20 mouse cellular contexts compared by ENCODE assay signal in the genomic region with DNA sequence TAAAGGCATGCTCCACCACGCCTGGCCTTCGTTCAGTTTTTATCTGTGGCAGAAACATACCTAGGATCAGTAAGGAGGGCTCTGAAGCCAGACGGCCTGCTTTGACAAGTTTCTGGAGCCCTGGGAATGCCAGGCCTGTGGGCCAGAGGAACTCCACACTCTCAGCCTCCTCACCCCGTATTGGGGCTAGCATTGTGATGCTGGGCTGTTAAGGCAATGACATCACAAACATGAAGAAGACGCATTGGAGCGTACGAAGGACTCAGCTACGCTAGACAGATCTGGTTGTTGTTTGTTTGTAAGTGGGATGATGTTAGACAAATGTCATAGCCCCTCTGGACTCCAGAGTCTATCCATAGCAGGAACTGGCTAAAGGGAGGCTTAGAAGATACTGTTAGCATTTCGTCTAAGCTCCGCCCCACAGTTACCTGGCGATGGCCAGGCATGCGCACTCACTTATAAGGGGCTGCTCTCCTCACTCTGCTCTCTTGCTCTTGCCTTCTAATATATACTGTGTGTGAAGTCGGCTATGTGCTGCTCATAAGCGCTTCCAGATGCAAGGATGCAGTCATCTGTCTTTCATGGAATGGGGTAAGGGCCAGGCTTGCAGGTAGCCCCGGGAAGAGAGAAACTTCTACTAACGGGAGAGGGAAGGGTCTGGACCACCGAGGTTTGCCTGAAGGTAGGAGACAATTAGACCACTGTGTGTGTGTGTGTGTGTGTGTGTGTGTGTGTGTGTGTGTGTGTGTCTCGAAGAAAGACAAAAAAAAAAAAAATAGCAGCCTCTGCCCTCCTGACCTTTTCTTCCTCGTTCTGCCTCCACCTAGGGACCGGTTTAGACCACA. TPM values are rescaled to one million over a fixed set of nuclear protein-coding genes. Genes with fewer than 3 reads are reported as not detected.
A peak's percentile ranks its signal among the peaks of the same experiment; 100 is the strongest.
DNase-seq lines count a peak whose midpoint lies in the region; ATAC-seq and TF ChIP-seq lines count a peak whose summit lies in the region.
"Had no signal": no experiment of that assay in that cellular context is flagged by ENCODE, and none has a peak within 500 bp of the region (broad histone marks: within the 10 kb centered on the region; RNA-seq: fewer than 3 reads in every experiment).

No protein-coding gene starts in this region.

- no peak overlapping the region for H3K4me3 ChIP-seq in lung, embryonic 15.5 days
- no peak overlapping the region for H3K4me3 ChIP-seq in ES-E14 (ENCODE audit: insufficient read depth in 1 of 2, low read depth in 1 of 2, low read length in 2 of 2, poor library complexity in 1 of 2, severe bottlenecking in 1 of 2)
- H3K4me3 ChIP-seq in embryonic facial prominence, embryonic 10.5 days: peak overlapping the region; percentile 17; the same call in 1 of the 2 replicates
- H3K4me3 ChIP-seq in limb, embryonic 12.5 days (replicated peaks): no peak overlapping the region
- H3K4me3 ChIP-seq: gastrocnemius, adult 2 months; heart, embryonic 13.5 days; left cerebral cortex, adult 2 months; midbrain, embryonic 15.5 days had no signal

- no peaks in the 10 kb centered on the region for H3K27me3 ChIP-seq in lung, embryonic 15.5 days
- H3K27me3 ChIP-seq in embryonic facial prominence, embryonic 10.5 days (replicated peaks; ENCODE audit: low read depth, poor library complexity, severe bottlenecking): no peaks in the 10 kb centered on the region
- H3K27me3 ChIP-seq in limb, embryonic 12.5 days: no peaks in the 10 kb centered on the region
- H3K27me3 ChIP-seq: heart, embryonic 13.5 days; midbrain, embryonic 15.5 days had no signal

- WGBS in lung, embryonic 15.5 days: 55% methylated on average over 19 of the region's 20 CpGs
- WGBS in embryonic facial prominence, embryonic 10.5 days: 48% methylated on average over 20 of the region's 20 CpGs
- WGBS in limb, embryonic 12.5 days: 47% methylated on average over 19 of the region's 20 CpGs

- 0 out of 2 replicates have a peak, but pooled peaks cover 7% of the 10 kb centered on the region for H3K4me1 ChIP-seq in lung, embryonic 15.5 days
- H3K4me1 ChIP-seq in ES-E14 (ENCODE audit: control insufficient read depth in 2 of 2, insufficient read depth in 2 of 2, low read length in 2 of 2, poor library complexity in 1 of 2): peaks cover 5 to 14% of the 10 kb centered on the region in 2 experiments; a peak in 3 of 4 replicates
- H3K4me1 ChIP-seq in embryonic facial prominence, embryonic 10.5 days: peaks cover 55% of the 10 kb centered on the region
- H3K4me1 ChIP-seq in limb, embryonic 12.5 days (replicated peaks): peaks cover 27% of the 10 kb centered on the region
- H3K4me1 ChIP-seq: heart, embryonic 13.5 days had no signal

- no peaks in the 10 kb centered on the region for H3K9me3 ChIP-seq in lung, embryonic 15.5 days
- no peaks in the 10 kb centered on the region for H3K9me3 ChIP-seq in ES-E14 (ENCODE audit: control insufficient read depth, insufficient read depth, low read depth, low read length)
- peaks cover 4% of the 10 kb centered on the region; the same call in 1 of the 2 replicates for H3K9me3 ChIP-seq in embryonic facial prominence, embryonic 10.5 days
- H3K9me3 ChIP-seq in limb, embryonic 12.5 days: peaks cover 5% of the 10 kb centered on the region; the same call in 1 of the 2 replicates
- H3K9me3 ChIP-seq: heart, embryonic 13.5 days; midbrain, embryonic 15.5 days had no signal

- in situ Hi-C loops in ES-E14 (cut with MboI; ENCODE audit: low sequenced_read_pairs in 2 of 2, unreplicated experiment in 2 of 2): no loop called here

- ATAC-seq in lung, embryonic 15.5 days (ENCODE audit: borderline replicate concordance, extremely low read depth, low FRiP score, low TSS enrichment): no peak
- peak; percentile 81 for ATAC-seq in limb, embryonic 12.5 days (ENCODE audit: insufficient number of reproducible peaks, insufficient read depth, low FRiP score, low TSS enrichment, low read depth)
- ATAC-seq: forebrain, embryonic 14.5 days; inflammation-experienced regulatory T-cells, adult 6 months; midbrain, embryonic 15.5 days had no signal

- H3K36me3 ChIP-seq in lung, embryonic 15.5 days: no peaks in the 10 kb centered on the region
- H3K36me3 ChIP-seq in ES-E14 (ENCODE audit: control insufficient read depth, insufficient read depth, low read length, poor library complexity, severe bottlenecking): no peaks in the 10 kb centered on the region
- no peaks in the 10 kb centered on the region for H3K36me3 ChIP-seq in embryonic facial prominence, embryonic 10.5 days (replicated peaks)
- no peaks in the 10 kb centered on the region for H3K36me3 ChIP-seq in limb, embryonic 12.5 days
- H3K36me3 ChIP-seq: heart, embryonic 13.5 days; midbrain, embryonic 15.5 days had no signal

- H3K9ac ChIP-seq in lung, embryonic 15.5 days: no peak overlapping the region
- no peak overlapping the region for H3K9ac ChIP-seq in ES-E14 (ENCODE audit: insufficient read depth, low read depth, low read length, poor library complexity, severe bottlenecking)
- no peak overlapping the region for H3K9ac ChIP-seq in limb, embryonic 12.5 days (replicated peaks)
- H3K9ac ChIP-seq: heart, embryonic 13.5 days; midbrain, embryonic 15.5 days had no signal

- 0 out of 2 replicates have a peak overlapping the region, but pooled peaks have one; percentile 24 for H3K4me2 ChIP-seq in lung, embryonic 15.5 days
- 0 out of 2 replicates have a peak overlapping the region, but pooled peaks have one; percentile 0 for H3K4me2 ChIP-seq in limb, embryonic 12.5 days
- H3K4me2 ChIP-seq: heart, embryonic 13.5 days; midbrain, embryonic 15.5 days had no signal

- DNase-seq in lung, adult 18-20 months: no peak
- DNase-seq in ES-E14 (ENCODE audit: low read depth, low spot score): no peak
- DNase-seq in embryonic facial prominence, embryonic 10.5 days (ENCODE audit: low spot score): peak; percentile 71
- DNase-seq in urinary bladder, postnatal 4 days (ENCODE audit: low spot score in 2 of 2): no peak
- DNase-seq in kidney, adult 9 months: no peak
- DNase-seq: adrenal gland, postnatal 10 days; cerebellum, adult 18-20 months; gastrocnemius, adult 2 months; heart, adult 11 months; heart, postnatal 4 days; kidney, postnatal 14 days; lung, adult 2 months; spleen, adult 18-20 months had no signal

- H3K27ac ChIP-seq in lung, embryonic 15.5 days: no peak overlapping the region
- H3K27ac ChIP-seq in ES-E14 (ENCODE audit: insufficient read depth, low read depth, low read length, poor library complexity, severe bottlenecking): peak overlapping the region; percentile 7; the same call in 1 of the 2 replicates
- peak overlapping the region; percentile 81 for H3K27ac ChIP-seq in embryonic facial prominence, embryonic 10.5 days (replicated peaks)
- peak overlapping the region; percentile 45; the same call in 1 of the 2 replicates for H3K27ac ChIP-seq in limb, embryonic 12.5 days
- H3K27ac ChIP-seq: gastrocnemius, adult 2 months; heart, embryonic 13.5 days; left cerebral cortex, adult 2 months; midbrain, embryonic 15.5 days had no signal

TF ChIP-seq in ES-E14, 5 proteins besides CTCF, POLR2A, EP300 and RAD21:
- TF ChIP-seq ZC3H11A (IDR thresholded peaks at IDR 0.05; ENCODE audit: borderline replicate concordance, low read depth, low read length) (no peak), ZNF384 (IDR thresholded peaks at IDR 0.05; ENCODE audit: low read depth, low read length) (peak; percentile 86)

RNA-seq across cellular contexts. Expression of gene Ubl3, which starts 38.2 kb away (rescaled TPM):
- polyA plus RNA-seq in lung, embryonic 15.5 days (2015; fragmentation: Nextera tagmentation; extraction: Ambion mirVana): 85.2 and 88.1 TPM in 2 replicates
- total RNA-seq in ES-E14 (2012; rRNA removed): 75.0 and 92.5 TPM in 2 replicates
- polyA plus RNA-seq in embryonic facial prominence, embryonic 10.5 days (2016; fragmentation: Nextera tagmentation; extraction: Ambion mirVana): 55.4 and 56.3 TPM in 2 replicates
- polyA plus RNA-seq in limb, embryonic 12.5 days (2016; fragmentation: Nextera tagmentation; extraction: Ambion mirVana): 73.1 and 74.3 TPM in 2 replicates
